13 mouse cellular contexts compared by ENCODE assay signal in the genomic region with DNA sequence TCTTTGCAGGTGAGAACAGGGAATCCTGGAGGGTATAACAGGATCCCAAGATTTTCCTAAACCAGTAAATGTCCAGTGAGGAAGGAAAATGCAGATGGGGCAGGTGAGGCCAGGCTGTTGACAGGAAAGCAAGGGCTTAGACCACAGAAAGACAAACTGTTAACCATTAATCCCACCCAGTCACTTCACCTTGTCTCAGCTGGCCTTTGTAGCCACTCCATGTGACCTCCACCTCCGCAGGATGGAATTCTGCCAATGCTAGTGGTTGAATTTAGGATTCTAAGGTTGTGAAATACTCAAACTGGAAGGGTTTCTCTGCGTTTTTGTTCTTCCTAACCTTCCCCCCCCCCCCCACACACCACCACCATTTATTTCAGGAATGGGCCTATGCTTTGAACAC. TPM values are rescaled to one million over a fixed set of nuclear protein-coding genes. Genes with fewer than 3 reads are reported as not detected.
DNase-seq lines count a peak whose midpoint lies in the region; ATAC-seq and TF ChIP-seq lines count a peak whose summit lies in the region.
"Had no signal": no experiment of that assay in that cellular context is flagged by ENCODE, and none has a peak within 500 bp of the region (broad histone marks: within the 10 kb centered on the region; RNA-seq: fewer than 3 reads in every experiment).

No protein-coding gene starts in this region.

- no peaks in the 10 kb centered on the region for H3K9me3 ChIP-seq in kidney, postnatal 0 days (replicated peaks; ENCODE audit: low read length)
- no peaks in the 10 kb centered on the region for H3K9me3 ChIP-seq in liver, embryonic 16.5 days (replicated peaks; ENCODE audit: control insufficient read depth, low read length)
- H3K9me3 ChIP-seq: hindbrain, embryonic 12.5 days; midbrain, embryonic 15.5 days; neural tube, embryonic 13.5 days had no signal

- H3K4me1 ChIP-seq in lung, adult 2 months (ENCODE audit: control insufficient read depth, insufficient read depth, low read length): peaks cover 17% of the 10 kb centered on the region
- 0 out of 2 replicates have a peak, but pooled peaks cover 5% of the 10 kb centered on the region for H3K4me1 ChIP-seq in kidney, postnatal 0 days (replicated peaks; ENCODE audit: insufficient read depth, low read length)
- peaks cover 15% of the 10 kb centered on the region for H3K4me1 ChIP-seq in liver, embryonic 16.5 days (ENCODE audit: control insufficient read depth, low read depth, low read length)

- no peak overlapping the region for H3K27ac ChIP-seq in kidney, postnatal 0 days
- 0 out of 2 replicates have a peak overlapping the region, but pooled peaks have one; percentile 1 for H3K27ac ChIP-seq in liver, embryonic 16.5 days (ENCODE audit: low read length)
- H3K27ac ChIP-seq: hindbrain, embryonic 12.5 days; midbrain, embryonic 15.5 days; neural tube, embryonic 13.5 days had no signal

- peak; percentile 50 to 68 for DNase-seq in lung, adult 18-20 months
- no peak for DNase-seq in lung, adult 2 months
- peak; percentile 41 for DNase-seq in kidney, postnatal 0 days (ENCODE audit: low spot score)
- no peak for DNase-seq in urinary bladder, postnatal 4 days (ENCODE audit: low spot score in 2 of 2)
- DNase-seq: forebrain, postnatal 0 days; gastrocnemius, postnatal 10 days; spleen, adult 18-20 months had no signal

- no peak overlapping the region for H3K9ac ChIP-seq in kidney, postnatal 0 days (ENCODE audit: low read depth, low read length)
- H3K9ac ChIP-seq in liver, embryonic 16.5 days (ENCODE audit: low read depth, low read length): no peak overlapping the region
- H3K9ac ChIP-seq: forebrain, postnatal 0 days; hindbrain, embryonic 12.5 days; midbrain, embryonic 15.5 days; neural tube, embryonic 13.5 days had no signal

- H3K27me3 ChIP-seq in kidney, postnatal 0 days (ENCODE audit: insufficient read depth, low read length): no peaks in the 10 kb centered on the region
- no peaks in the 10 kb centered on the region for H3K27me3 ChIP-seq in liver, embryonic 16.5 days (ENCODE audit: control insufficient read depth, insufficient read depth, low read depth, low read length)
- H3K27me3 ChIP-seq: hindbrain, embryonic 12.5 days; midbrain, embryonic 15.5 days; neural tube, embryonic 13.5 days had no signal

- no peak overlapping the region for H3K4me3 ChIP-seq in lung, adult 2 months (replicated peaks; ENCODE audit: extremely low read depth, low read depth, low read length)
- H3K4me3 ChIP-seq in kidney, postnatal 0 days (replicated peaks; ENCODE audit: low read depth, low read length): no peak overlapping the region
- H3K4me3 ChIP-seq in liver, embryonic 16.5 days (ENCODE audit: low read depth, low read length): no peak overlapping the region
- H3K4me3 ChIP-seq: hindbrain, embryonic 12.5 days; midbrain, embryonic 15.5 days; neural tube, embryonic 13.5 days had no signal

- no peak for TF ChIP-seq CTCF in lung, adult 2 months (IDR thresholded peaks at IDR 0.05; ENCODE audit: insufficient read depth, low read length)
- no peak for TF ChIP-seq CTCF in kidney, postnatal 0 days (IDR thresholded peaks at IDR 0.05; ENCODE audit: low read depth)

- H3K36me3 ChIP-seq in kidney, postnatal 0 days (ENCODE audit: insufficient read depth, low read length): no peaks in the 10 kb centered on the region
- H3K36me3 ChIP-seq in liver, embryonic 16.5 days (ENCODE audit: control insufficient read depth, insufficient read depth): peaks cover 15% of the 10 kb centered on the region
- H3K36me3 ChIP-seq: hindbrain, embryonic 12.5 days; midbrain, embryonic 15.5 days had no signal

- TF ChIP-seq POLR2A in lung, adult 2 months (IDR thresholded peaks at IDR 0.05; ENCODE audit: borderline replicate concordance, extremely low read depth, low read depth, low read length): no peak

- no peak overlapping the region for H3K4me2 ChIP-seq in kidney, postnatal 0 days (ENCODE audit: low read length)
- H3K4me2 ChIP-seq in liver, embryonic 16.5 days (ENCODE audit: low read depth, low read length): no peak overlapping the region
- H3K4me2 ChIP-seq: hindbrain, embryonic 12.5 days; midbrain, embryonic 15.5 days; neural tube, embryonic 13.5 days had no signal

- WGBS in lung, adult 2 months: 50% methylated on average over 2 of the region's 2 CpGs
- WGBS in kidney, postnatal 0 days: 36% methylated on average over 2 of the region's 2 CpGs
- WGBS in liver, embryonic 16.5 days (ENCODE audit: insufficient replicate concordance): 63% methylated on average over 2 of the region's 2 CpGs

- peak; percentile 81; the same call in 1 of the 2 replicates for ATAC-seq in kidney, postnatal 0 days (replicated peaks; ENCODE audit: low FRiP score, low read depth)
- peak; percentile 80 for ATAC-seq in liver, embryonic 16.5 days (ENCODE audit: low read depth)
- no peak for ATAC-seq in erythroblast, adult 5-6 weeks (replicated peaks; ENCODE audit: low FRiP score, poor library complexity, severe bottlenecking)
- no peak for ATAC-seq in erythroid progenitor cell, adult 5-6 weeks (replicated peaks; ENCODE audit: low FRiP score, poor library complexity, severe bottlenecking)
- ATAC-seq: forebrain, postnatal 0 days; midbrain, embryonic 15.5 days had no signal

RNA-seq across cellular contexts. Expression of a gene that starts 52.9 kb away (rescaled TPM):
- 78.2 and 81.6 TPM in 2 replicates for polyA plus RNA-seq in lung, adult 2 months (2012; rRNA removed)
- polyA plus RNA-seq in kidney, postnatal 0 days (2015; fragmentation: Nextera tagmentation; extraction: Ambion mirVana): 4.3 TPM in 2 replicates
- polyA plus RNA-seq in liver, embryonic 16.5 days (2015; fragmentation: Nextera tagmentation; extraction: Ambion mirVana): 6.7 and 8.2 TPM in 2 replicates
- 96.1 and 126 TPM in 2 replicates for total RNA-seq in erythroblast, adult 5-6 weeks (2015; ENCODE audit: low replicate concordance)
- 118 and 177 TPM in 2 replicates for total RNA-seq in erythroblast, adult 5-6 weeks (2017; ENCODE audit: low replicate concordance)
- 97.7 and 102 TPM in 2 replicates for total RNA-seq in erythroid progenitor cell, adult 5-6 weeks (2015; ENCODE audit: low replicate concordance)
- 107 and 114 TPM in 2 replicates for total RNA-seq in erythroid progenitor cell, adult 5-6 weeks (2017; ENCODE audit: low replicate concordance)

Comparison
In these comparisons a context has a peak if more than half of its experiments do, and no peak if none do; other contexts are left out.
1. DNase-seq: peak in lung, adult 18-20 months (2 of 2) and kidney, postnatal 0 days (single experiment); none in lung, adult 2 months (single experiment) and urinary bladder, postnatal 4 days (0 of 2).
2. ATAC-seq: peak in kidney, postnatal 0 days (single experiment) and liver, embryonic 16.5 days (single experiment); none in erythroblast, adult 5-6 weeks (single experiment) and erythroid progenitor cell, adult 5-6 weeks (single experiment).